Mouse (Mus musculus) neural tube, embryonic 13.5 days (tissue): ENCODE results near the gene Olfr747. TPM values are rescaled to one million over a fixed set of nuclear protein-coding genes. Genes with fewer than 3 reads are reported as not detected.
"Not testable (repeated sequence)": the region's sequence is repeated elsewhere in the genome, so short reads cannot be mapped to it uniquely, and the experiment has no call there.

Experiments used
- ATAC-seq: fragments of 200-750 bp; cut with Nextera tagmentation; 2 replicates; pipeline ENCODE4 v1.8.0; 2017; ENCODE audit warnings: low read depth, mild to moderate bottlenecking, moderate TSS enrichment, moderate library complexity
- H3K27ac ChIP-seq: fragments of 300-500 bp; sonication (generic); replicated peaks from 2 replicates; pipeline ENCODE4 v1.5.1; 2015; ENCODE audit warnings: moderate library complexity, mild to moderate bottlenecking, inconsistent platforms
- H3K27me3 ChIP-seq: fragments of 300-500 bp; sonication (generic); 2 replicates; pipeline ENCODE4 v1.6.1; 2015; ENCODE audit warnings: mild to moderate bottlenecking, inconsistent platforms
- H3K36me3 ChIP-seq: fragments of 300-500 bp; sonication (generic); 2 replicates; pipeline ENCODE4 v1.6.1; 2015; ENCODE audit warnings: mild to moderate bottlenecking, inconsistent platforms
- H3K4me1 ChIP-seq: fragments of 300-500 bp; sonication (generic); replicated peaks from 2 replicates; pipeline ENCODE4 v1.6.1; 2015; ENCODE audit warnings: inconsistent platforms
- H3K4me2 ChIP-seq: fragments of 300-500 bp; sonication (generic); 2 replicates; pipeline ENCODE4 v1.6.1; 2015; ENCODE audit warnings: inconsistent platforms, mild to moderate bottlenecking, moderate library complexity
- H3K4me3 ChIP-seq: fragments of 300-500 bp; sonication (generic); 2 replicates; pipeline ENCODE4 v1.5.1; 2015; ENCODE audit warnings: mild to moderate bottlenecking, inconsistent platforms
- H3K9ac ChIP-seq: fragments of 300-500 bp; sonication (generic); 2 replicates; pipeline ENCODE4 v1.6.1; 2015; ENCODE audit warnings: moderate library complexity, mild to moderate bottlenecking, inconsistent platforms
- H3K9me3 ChIP-seq: fragments of 300-500 bp; sonication (generic); 2 replicates; pipeline ENCODE4 v1.6.1; 2016; ENCODE audit warnings: inconsistent platforms
- WGBS: fragments of 180-500 bp; shearing (Covaris S2); methylation state at CpG from one replicate; pipeline ENCODE4 v1.1.7; 2015; 5-methylcytosine and 5-hydroxymethylcytosine counted together
- polyA plus RNA-seq: library from polyadenylated mRNA; unstranded; fragments of >200 nt; fragmentation: Nextera tagmentation; extraction: Ambion mirVana; gene quantifications from 2 replicates; pipeline ENCODE4 v1.2.1, GENCODE M21; 2015

The Olfr747 gene
- not detected in 2 replicates for polyA plus RNA-seq

GRCm38 (mm10) chr14:50693106-50693505 lies at the start of gene Olfr747:
Gene Olfr747, minus strand, starts transcription at chr14:50693206.
- 88% methylated on average over 3 of the region's 3 CpGs for WGBS
- Histone ChIP-seq H3K4me1 (no peaks in the 10 kb centered on the region), H3K9me3 (0 out of 2 replicates have a peak, but pooled peaks cover 3% of the 10 kb centered on the region), H3K27me3 (no peaks in the 10 kb centered on the region), H3K36me3 (no peaks in the 10 kb centered on the region), H3K4me2 (no peak within 1 kb of the TSS), H3K27ac (no peak within 1 kb of the TSS), H3K4me3 (no peak within 1 kb of the TSS), H3K9ac (no peak within 1 kb of the TSS)
- ATAC-seq, result no peak

- H3K4me1 ChIP-seq, result no peaks in the 10 kb centered on the region
- H3K27me3 ChIP-seq, result no peaks in the 10 kb centered on the region
- no peaks in the 10 kb centered on the region for H3K9me3 ChIP-seq
- 72% methylated on average over 2 of the region's 2 CpGs for WGBS
- no peaks in the 10 kb centered on the region for H3K36me3 ChIP-seq
- H3K4me3 ChIP-seq, result no peak overlapping the region
- no peak overlapping the region for H3K27ac ChIP-seq
- no peak overlapping the region for H3K9ac ChIP-seq
- no peak for ATAC-seq
- H3K4me2 ChIP-seq, result no peak overlapping the region
Observed at GRCm38 (mm10) chr14:50741584-50741983, 48.6 kb upstream of the Olfr747 start.

GRCm38 (mm10) chr14:50740334-50740733 lies 47.3 kb upstream of the Olfr747 start:
- no peak overlapping the region for H3K27ac ChIP-seq
- H3K9me3 ChIP-seq, result no peaks in the 10 kb centered on the region
- no peaks in the 10 kb centered on the region for H3K36me3 ChIP-seq
- no peaks in the 10 kb centered on the region for H3K4me1 ChIP-seq
- 82% methylated on average over 2 of the region's 2 CpGs for WGBS
- no peak for ATAC-seq
- H3K9ac ChIP-seq, result no peak overlapping the region
- no peak overlapping the region for H3K4me3 ChIP-seq
- no peaks in the 10 kb centered on the region for H3K27me3 ChIP-seq
- no peak overlapping the region for H3K4me2 ChIP-seq

GRCm38 (mm10) chr14:50722371-50722770 lies 29.4 kb upstream of the Olfr747 start:
- not testable (repeated sequence) for H3K4me1 ChIP-seq, ATAC-seq, H3K27me3 ChIP-seq, H3K36me3 ChIP-seq, H3K4me2 ChIP-seq, H3K27ac ChIP-seq, H3K4me3 ChIP-seq, H3K9me3 ChIP-seq, H3K9ac ChIP-seq
- 89% methylated on average over 3 of the region's 4 CpGs for WGBS

- 93% methylated on average over 15 of the region's 15 CpGs for WGBS
- H3K36me3 ChIP-seq, ATAC-seq, H3K4me1 ChIP-seq, H3K27me3 ChIP-seq, H3K27ac ChIP-seq, H3K4me3 ChIP-seq, H3K9me3 ChIP-seq, H3K4me2 ChIP-seq, H3K9ac ChIP-seq: not testable (repeated sequence)
Observed at GRCm38 (mm10) chr14:50719875-50720274, 26.9 kb upstream of the Olfr747 start.

- H3K27me3 ChIP-seq, result no peaks in the 10 kb centered on the region
- no peaks in the 10 kb centered on the region for H3K36me3 ChIP-seq
- no peaks in the 10 kb centered on the region for H3K4me1 ChIP-seq
- H3K4me2 ChIP-seq, result no peak within 1 kb of the TSS
- WGBS, result 80% methylated on average over 1 of the region's 1 CpGs
- no peaks in the 10 kb centered on the region for H3K9me3 ChIP-seq
- H3K9ac ChIP-seq, result no peak within 1 kb of the TSS
- no peak within 1 kb of the TSS for H3K4me3 ChIP-seq
- H3K27ac ChIP-seq, result no peak within 1 kb of the TSS
- ATAC-seq, result no peak
Observed at GRCm38 (mm10) chr14:50707073-50707472, 14.1 kb upstream of the Olfr747 start, which contains the start of gene Olfr748. Gene Olfr748, plus strand, starts transcription at chr14:50707373.

- Histone ChIP-seq H3K4me3 (no peak within 1 kb of the TSS), H3K27me3 (no peaks in the 10 kb centered on the region), H3K4me2 (no peak within 1 kb of the TSS), H3K9me3 (no peaks in the 10 kb centered on the region), H3K36me3 (no peaks in the 10 kb centered on the region), H3K9ac (no peak within 1 kb of the TSS), H3K27ac (no peak within 1 kb of the TSS), H3K4me1 (no peaks in the 10 kb centered on the region)
- no peak for ATAC-seq
Observed at GRCm38 (mm10) chr14:50646783-50647182, 46.2 kb downstream of the Olfr747 start, which contains the start of gene Olfr746. Gene Olfr746, plus strand, starts transcription at chr14:50647083.

GRCm38 (mm10) chr14:50639088-50639487 lies 53.9 kb downstream of the Olfr747 start, which contains the start of gene Olfr745:
Gene Olfr745, plus strand, starts transcription at chr14:50639388.
- no peaks in the 10 kb centered on the region for H3K36me3 ChIP-seq
- no peak within 1 kb of the TSS for H3K4me2 ChIP-seq
- H3K27me3 ChIP-seq, result no peaks in the 10 kb centered on the region
- no peak for ATAC-seq
- H3K9ac ChIP-seq, result no peak within 1 kb of the TSS
- H3K4me1 ChIP-seq, result no peaks in the 10 kb centered on the region
- no peak within 1 kb of the TSS for H3K27ac ChIP-seq
- WGBS, result 88% methylated on average over 2 of the region's 2 CpGs
- no peak within 1 kb of the TSS for H3K4me3 ChIP-seq
- H3K9me3 ChIP-seq, result no peaks in the 10 kb centered on the region

Other genes with a start within 250 kb of the Olfr747 start
- gene Olfr740, start 247.7 kb downstream of the Olfr747 start, polyA plus RNA-seq, result not detected in 2 replicates
- gene Olfr741, start 220.5 kb downstream of the Olfr747 start, polyA plus RNA-seq, result not detected in 2 replicates
- gene Olfr742, start 189.6 kb downstream of the Olfr747 start, polyA plus RNA-seq, result not detected in 2 replicates
- not detected in 2 replicates for gene Olfr743, start 171.4 kb downstream of the Olfr747 start, polyA plus RNA-seq
- gene Olfr744, start 78.3 kb downstream of the Olfr747 start, polyA plus RNA-seq, result not detected in 2 replicates
- not detected in 2 replicates for gene Olfr745, start 53.8 kb downstream of the Olfr747 start, polyA plus RNA-seq
- gene Olfr746, start 46.1 kb downstream of the Olfr747 start, polyA plus RNA-seq, result not detected in 2 replicates
- not detected in 2 replicates for gene Olfr748, start 14.2 kb upstream of the Olfr747 start, polyA plus RNA-seq
- not detected in 2 replicates for gene Olfr749, start 51.9 kb upstream of the Olfr747 start, polyA plus RNA-seq
- 111 and 114 TPM in 2 replicates for gene Ttc5, start 92.3 kb upstream of the Olfr747 start, polyA plus RNA-seq
- gene Ccnb1ip1, start 114.5 kb upstream of the Olfr747 start, polyA plus RNA-seq, result not detected in 2 replicates
- 44.5 and 49.0 TPM in 2 replicates for gene Parp2, start 114.6 kb upstream of the Olfr747 start, polyA plus RNA-seq
- gene Tep1, start 177.4 kb upstream of the Olfr747 start, polyA plus RNA-seq, result 3.2 and 3.4 TPM in 2 replicates
- 0.88 and 1.2 TPM in 2 replicates for gene Klhl33, start 204.3 kb upstream of the Olfr747 start, polyA plus RNA-seq
- 122 and 125 TPM in 2 replicates for gene Osgep, start 231.7 kb upstream of the Olfr747 start, polyA plus RNA-seq
- 215 and 219 TPM in 2 replicates for gene Apex1, start 231.8 kb upstream of the Olfr747 start, polyA plus RNA-seq
- gene Pip4p1, start 237.7 kb upstream of the Olfr747 start, polyA plus RNA-seq, result 90.2 and 103 TPM in 2 replicates
- 25.8 and 27.4 TPM in 2 replicates for gene Pnp, start 237.9 kb upstream of the Olfr747 start, polyA plus RNA-seq